Mouse (Mus musculus): ENCODE data around the gene Ctsk. TPM values are rescaled to one million over a fixed set of nuclear protein-coding genes. Genes with fewer than 3 reads are reported as not detected.

Ctsk gene
- polyA plus RNA-seq, 1 experiment from 2014 or later = 3.0 TPM

DNA sequence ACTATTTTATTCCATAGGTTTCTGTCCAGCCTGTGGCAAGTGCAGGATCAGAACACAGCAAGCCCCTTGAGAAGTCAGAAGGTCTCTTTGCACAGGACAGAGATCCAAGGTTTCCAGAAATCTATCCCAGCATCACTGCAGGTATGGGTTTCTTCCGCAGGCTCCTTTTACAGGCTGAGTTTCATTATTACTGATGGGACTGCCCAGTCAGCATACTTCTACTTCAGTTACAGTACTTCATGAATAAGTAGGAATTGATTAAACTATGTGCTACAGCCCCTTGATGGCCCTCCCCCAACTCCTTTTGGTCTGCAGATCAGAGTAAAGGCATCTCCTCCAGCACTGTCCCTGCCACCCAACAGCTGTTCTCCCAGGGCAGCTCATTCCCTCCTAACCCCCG, 8.8 kb upstream of the Ctsk start:
- no peaks in the 10 kb centered on the region for H3K4me1 ChIP-seq (ENCODE audit: control insufficient read depth, insufficient read depth, low read length)
- peaks cover 82% of the 10 kb centered on the region for H3K36me3 ChIP-seq (ENCODE audit: control insufficient read depth, insufficient read depth, low read length)
- H3K9ac ChIP-seq (ENCODE audit: low read depth, low read length) = no peak overlapping the region
- no peaks in the 10 kb centered on the region for H3K9me3 ChIP-seq (ENCODE audit: control insufficient read depth, low read length)
- H3K4me3 ChIP-seq (ENCODE audit: low read length) = no peak overlapping the region
- no peak overlapping the region for H3K4me2 ChIP-seq (replicated peaks; ENCODE audit: low read depth, low read length)
- H3K27ac ChIP-seq (ENCODE audit: low read depth, low read length) = no peak overlapping the region
- H3K27me3 ChIP-seq (ENCODE audit: control insufficient read depth, insufficient read depth, low read length) = no peaks in the 10 kb centered on the region
- ATAC-seq (ENCODE audit: low FRiP score, low TSS enrichment) = no peak
- 97% methylated on average over 2 of the region's 2 CpGs for WGBS

DNA sequence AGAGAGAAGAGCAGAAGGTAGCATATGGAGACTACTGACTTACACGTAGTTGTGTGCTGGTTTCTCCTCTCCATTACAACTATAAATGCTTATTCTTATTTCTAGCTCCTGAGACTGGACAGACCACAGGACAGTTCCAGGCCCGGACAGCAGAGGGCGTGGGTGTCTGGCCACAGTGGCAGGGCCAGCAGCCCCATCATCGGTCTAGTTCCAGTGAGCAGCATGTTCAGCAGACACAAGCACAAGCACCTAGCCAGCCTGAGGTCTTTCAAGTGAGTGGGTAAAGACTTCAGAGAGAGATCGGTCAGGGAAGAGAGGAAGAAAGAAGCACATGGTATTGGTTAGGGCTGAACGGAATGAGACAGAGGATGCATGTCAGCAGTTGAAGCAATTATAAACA, 4.7 kb upstream of the Ctsk start:
- Histone ChIP-seq H3K9me3 (ENCODE audit: control insufficient read depth, low read length) (no peaks in the 10 kb centered on the region), H3K4me3 (ENCODE audit: low read length) (no peak overlapping the region), H3K36me3 (ENCODE audit: control insufficient read depth, insufficient read depth, low read length) (peaks cover 64% of the 10 kb centered on the region), H3K27ac (ENCODE audit: low read depth, low read length) (no peak overlapping the region), H3K4me2 (replicated peaks; ENCODE audit: low read depth, low read length) (no peak overlapping the region), H3K4me1 (ENCODE audit: control insufficient read depth, insufficient read depth, low read length) (no peaks in the 10 kb centered on the region), H3K27me3 (ENCODE audit: control insufficient read depth, insufficient read depth, low read length) (no peaks in the 10 kb centered on the region), H3K9ac (ENCODE audit: low read depth, low read length) (no peak overlapping the region)
- WGBS = 75% methylated on average over 6 of the region's 6 CpGs
- no peak for ATAC-seq (ENCODE audit: low FRiP score, low TSS enrichment)

GRCm38 (mm10) chr3:95498229-95498628, 827 bp upstream of the Ctsk start:
- Histone ChIP-seq H3K4me3 (ENCODE audit: low read length) (no peak overlapping the region), H3K27me3 (ENCODE audit: control insufficient read depth, insufficient read depth, low read length) (no peaks in the 10 kb centered on the region), H3K4me2 (replicated peaks; ENCODE audit: low read depth, low read length) (no peak overlapping the region), H3K4me1 (ENCODE audit: control insufficient read depth, insufficient read depth, low read length) (no peaks in the 10 kb centered on the region), H3K9ac (ENCODE audit: low read depth, low read length) (no peak overlapping the region), H3K27ac (ENCODE audit: low read depth, low read length) (no peak overlapping the region), H3K36me3 (ENCODE audit: control insufficient read depth, insufficient read depth, low read length) (peaks cover 33% of the 10 kb centered on the region), H3K9me3 (ENCODE audit: control insufficient read depth, low read length) (no peaks in the 10 kb centered on the region)
- 86% methylated on average over 2 of the region's 2 CpGs for WGBS
- ATAC-seq (ENCODE audit: low FRiP score, low TSS enrichment) = no peak

DNA sequence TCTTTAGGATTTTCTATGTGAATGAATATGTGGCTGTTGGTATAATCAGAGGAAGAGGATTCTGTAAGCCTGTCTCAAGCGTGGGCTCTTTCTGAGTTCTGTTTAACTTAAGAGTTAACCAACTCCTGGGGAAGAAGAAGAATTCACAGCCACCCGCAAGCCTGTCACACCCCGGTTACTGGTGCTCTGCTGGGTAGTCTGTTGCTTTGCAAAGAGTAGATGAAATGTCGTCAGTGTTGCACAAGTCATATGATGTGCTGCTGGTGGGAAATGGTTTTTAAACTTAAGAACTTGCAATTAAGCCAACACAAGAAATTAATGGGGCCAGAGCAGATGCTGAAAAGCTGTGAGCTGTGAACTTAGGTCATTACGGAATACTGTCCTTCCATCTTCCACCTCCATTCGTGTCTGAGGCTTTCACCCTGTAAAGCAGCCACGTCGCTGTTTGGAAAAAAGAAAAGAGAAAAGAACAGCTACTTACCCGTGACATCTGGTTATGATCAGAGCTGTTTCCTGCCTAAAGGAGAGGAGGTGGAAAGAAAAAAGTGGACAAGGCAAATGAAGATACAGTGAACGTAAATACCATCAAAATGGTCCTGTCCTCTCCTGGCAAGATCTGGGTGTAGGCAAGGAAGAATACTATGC, 562 bp downstream of the Ctsk start:
- ATAC-seq (ENCODE audit: low FRiP score, low TSS enrichment) = no peak
- no peaks in the 10 kb centered on the region for H3K27me3 ChIP-seq (ENCODE audit: control insufficient read depth, insufficient read depth, low read length)
- no peaks in the 10 kb centered on the region for H3K4me1 ChIP-seq (ENCODE audit: control insufficient read depth, insufficient read depth, low read length)
- 61% methylated on average over 10 of the region's 10 CpGs for WGBS
- H3K9me3 ChIP-seq (ENCODE audit: control insufficient read depth, low read length) = no peaks in the 10 kb centered on the region
- no peak overlapping the region for H3K27ac ChIP-seq (ENCODE audit: low read depth, low read length)
- H3K4me3 ChIP-seq (ENCODE audit: low read length) = no peak overlapping the region; the same call in 1 of the 2 replicates
- peaks cover 19% of the 10 kb centered on the region for H3K36me3 ChIP-seq (ENCODE audit: control insufficient read depth, insufficient read depth, low read length)
- no peak overlapping the region for H3K9ac ChIP-seq (ENCODE audit: low read depth, low read length)
- H3K4me2 ChIP-seq (replicated peaks; ENCODE audit: low read depth, low read length) = peak overlapping the region; percentile 19; the same call in 1 of the 2 replicates

DNA sequence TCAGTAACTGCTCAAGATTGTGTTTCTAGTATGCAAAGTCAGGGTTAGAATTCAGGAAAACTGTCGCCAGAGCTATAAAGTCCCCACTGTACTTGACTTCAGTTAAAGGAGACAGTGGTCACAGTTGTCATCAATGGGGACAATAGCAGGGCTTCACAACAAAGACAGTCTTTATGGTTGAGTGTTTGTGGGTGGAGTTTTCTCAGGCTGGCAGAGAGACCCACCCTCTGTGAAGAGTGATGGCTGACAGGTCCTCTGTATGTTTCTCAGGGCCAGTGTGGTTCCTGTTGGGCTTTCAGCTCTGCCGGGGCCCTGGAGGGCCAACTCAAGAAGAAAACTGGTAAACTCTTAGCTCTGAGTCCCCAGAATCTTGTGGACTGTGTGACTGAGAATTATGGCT, 3.3 kb downstream of the Ctsk start:
- ATAC-seq (ENCODE audit: low FRiP score, low TSS enrichment) = no peak
- H3K4me3 ChIP-seq (ENCODE audit: low read length) = no peak overlapping the region
- WGBS = 47% methylated on average over 2 of the region's 2 CpGs

GRCm38 (mm10) chr3:95509348-95509747, 10.3 kb downstream of the Ctsk start:
- WGBS = 61% methylated on average over 6 of the region's 6 CpGs
- no peaks in the 10 kb centered on the region for H3K9me3 ChIP-seq (ENCODE audit: control insufficient read depth, low read length)
- no peak for ATAC-seq (ENCODE audit: low FRiP score, low TSS enrichment)

More for the DNA sequence above, 3.3 kb downstream of the Ctsk start:
- Histone ChIP-seq H3K9me3 (ENCODE audit: control insufficient read depth, low read length) (no peaks in the 10 kb centered on the region), H3K4me1 (ENCODE audit: control insufficient read depth, insufficient read depth, low read length) (no peaks in the 10 kb centered on the region), H3K9ac (ENCODE audit: low read depth, low read length) (no peak overlapping the region), H3K27ac (ENCODE audit: low read depth, low read length) (no peak overlapping the region), H3K36me3 (ENCODE audit: control insufficient read depth, insufficient read depth, low read length) (no peaks in the 10 kb centered on the region), H3K27me3 (ENCODE audit: control insufficient read depth, insufficient read depth, low read length) (no peaks in the 10 kb centered on the region), H3K4me2 (replicated peaks; ENCODE audit: low read depth, low read length) (no peak overlapping the region)

GRCm38 (mm10) chr3:95511611-95512180, 12.6 kb downstream of the Ctsk start:
- Histone ChIP-seq H3K9me3 (ENCODE audit: control insufficient read depth, low read length) (no peaks in the 10 kb centered on the region), H3K36me3 (ENCODE audit: control insufficient read depth, insufficient read depth, low read length) (no peaks in the 10 kb centered on the region; the same call in 1 of the 2 replicates), H3K4me1 (ENCODE audit: control insufficient read depth, insufficient read depth, low read length) (no peaks in the 10 kb centered on the region), H3K9ac (ENCODE audit: low read depth, low read length) (no peak overlapping the region), H3K4me3 (ENCODE audit: low read length) (no peak overlapping the region), H3K4me2 (replicated peaks; ENCODE audit: low read depth, low read length) (no peak overlapping the region), H3K27me3 (ENCODE audit: control insufficient read depth, insufficient read depth, low read length) (no peaks in the 10 kb centered on the region), H3K27ac (ENCODE audit: low read depth, low read length) (no peak overlapping the region)
- no peak for ATAC-seq (ENCODE audit: low FRiP score, low TSS enrichment)
- WGBS = 73% methylated on average over 9 of the region's 9 CpGs

More at GRCm38 (mm10) chr3:95509348-95509747, 10.3 kb downstream of the Ctsk start:
- Histone ChIP-seq H3K36me3 (ENCODE audit: control insufficient read depth, insufficient read depth, low read length) (no peaks in the 10 kb centered on the region; the same call in 1 of the 2 replicates), H3K4me3 (ENCODE audit: low read length) (no peak overlapping the region), H3K27ac (ENCODE audit: low read depth, low read length) (no peak overlapping the region), H3K27me3 (ENCODE audit: control insufficient read depth, insufficient read depth, low read length) (no peaks in the 10 kb centered on the region), H3K4me2 (replicated peaks; ENCODE audit: low read depth, low read length) (no peak overlapping the region), H3K9ac (ENCODE audit: low read depth, low read length) (no peak overlapping the region), H3K4me1 (ENCODE audit: control insufficient read depth, insufficient read depth, low read length) (no peaks in the 10 kb centered on the region)

DNA sequence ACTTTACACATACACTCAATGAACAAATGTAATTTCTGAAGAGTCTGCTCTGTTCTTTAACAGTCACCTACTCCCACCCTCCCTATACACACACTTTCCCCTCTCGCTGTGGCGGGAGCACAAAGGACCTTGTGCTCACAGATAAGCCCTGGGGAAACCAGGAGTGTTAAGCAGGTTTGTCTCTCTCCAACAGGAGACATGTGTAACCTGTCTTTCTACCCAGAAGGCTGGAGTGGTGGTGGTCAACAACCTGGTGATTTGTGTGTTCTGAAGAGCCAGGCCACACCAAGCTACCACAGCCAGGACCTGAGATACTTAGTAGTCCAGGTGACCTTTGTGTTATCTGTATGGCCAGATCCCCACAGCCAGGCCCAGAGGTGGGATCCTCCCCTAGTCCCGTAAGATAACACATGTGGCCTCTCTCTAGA, 17.6 kb downstream of the Ctsk start:
- no peak overlapping the region for H3K9ac ChIP-seq (ENCODE audit: low read depth, low read length)
- H3K4me1 ChIP-seq (ENCODE audit: control insufficient read depth, insufficient read depth, low read length) = no peaks in the 10 kb centered on the region
- no peak overlapping the region for H3K4me2 ChIP-seq (replicated peaks; ENCODE audit: low read depth, low read length)
- no peaks in the 10 kb centered on the region for H3K9me3 ChIP-seq (ENCODE audit: control insufficient read depth, low read length)
- 95% methylated on average over 3 of the region's 3 CpGs for WGBS
- no peak overlapping the region for H3K27ac ChIP-seq (ENCODE audit: low read depth, low read length)
- no peak overlapping the region for H3K4me3 ChIP-seq (ENCODE audit: low read length)
- H3K36me3 ChIP-seq (ENCODE audit: control insufficient read depth, insufficient read depth, low read length) = no peaks in the 10 kb centered on the region
- ATAC-seq (ENCODE audit: low FRiP score, low TSS enrichment) = no peak
- no peaks in the 10 kb centered on the region for H3K27me3 ChIP-seq (ENCODE audit: control insufficient read depth, insufficient read depth, low read length)

DNA sequence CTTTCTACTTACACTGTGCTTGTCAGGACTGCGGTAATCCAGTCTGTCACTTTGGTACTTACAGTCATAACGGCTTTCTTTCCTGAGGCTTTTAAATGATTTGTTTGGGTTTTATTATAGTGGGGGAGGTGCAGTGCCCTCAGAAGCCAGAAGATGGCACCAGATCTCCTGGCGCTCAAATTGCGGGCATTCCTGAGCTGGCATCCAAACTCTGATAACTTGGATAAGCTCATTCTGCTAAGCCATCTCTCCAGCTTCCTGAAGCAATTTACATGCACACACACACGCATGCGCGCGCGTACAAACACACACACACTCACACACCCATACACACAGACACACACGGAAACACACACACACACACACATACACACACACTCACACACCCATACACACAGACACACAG, 18.4 kb downstream of the Ctsk start:
- Histone ChIP-seq H3K4me1 (ENCODE audit: control insufficient read depth, insufficient read depth, low read length) (no peaks in the 10 kb centered on the region), H3K4me3 (ENCODE audit: low read length) (no peak overlapping the region), H3K4me2 (replicated peaks; ENCODE audit: low read depth, low read length) (no peak overlapping the region), H3K36me3 (ENCODE audit: control insufficient read depth, insufficient read depth, low read length) (no peaks in the 10 kb centered on the region), H3K9me3 (ENCODE audit: control insufficient read depth, low read length) (no peaks in the 10 kb centered on the region), H3K27ac (ENCODE audit: low read depth, low read length) (no peak overlapping the region), H3K9ac (ENCODE audit: low read depth, low read length) (no peak overlapping the region), H3K27me3 (ENCODE audit: control insufficient read depth, insufficient read depth, low read length) (no peaks in the 10 kb centered on the region)
- ATAC-seq (ENCODE audit: low FRiP score, low TSS enrichment) = peak; percentile 57; the same call in 1 of the 2 replicates
- 23% methylated on average over 10 of the region's 10 CpGs for WGBS
